Mouse (Mus musculus) liver, embryonic 12.5 days (tissue): ENCODE results near the gene Itpr3. TPM values are rescaled to one million over a fixed set of nuclear protein-coding genes. Genes with fewer than 3 reads are reported as not detected.

Experiments used
- ATAC-seq: fragments of 200-750 bp; cut with Nextera tagmentation; 2 replicates; pipeline ENCODE4 v1.8.0; 2017; ENCODE audit warnings: moderate number of reproducible peaks, mild to moderate bottlenecking, moderate library complexity
- H3K27ac ChIP-seq: fragments of 300-500 bp; sonication (generic); 2 replicates; pipeline ENCODE4 v1.5.1; 2016; ENCODE audit warnings: mild to moderate bottlenecking
- H3K27me3 ChIP-seq: fragments of 300-500 bp; sonication (generic); replicated peaks from 2 replicates; pipeline ENCODE4 v1.6.1; 2016; ENCODE audit warnings: mild to moderate bottlenecking, moderate library complexity
- H3K36me3 ChIP-seq: fragments of 300-500 bp; sonication (generic); 2 replicates; pipeline ENCODE4 v1.6.1; 2016; ENCODE audit warnings: mild to moderate bottlenecking, moderate library complexity
- H3K4me1 ChIP-seq: fragments of 300-500 bp; sonication (generic); 2 replicates; pipeline ENCODE4 v1.6.1; 2016
- H3K4me2 ChIP-seq: fragments of 300-500 bp; sonication (generic); 2 replicates; pipeline ENCODE4 v1.6.1; 2016; ENCODE audit warnings: mild to moderate bottlenecking, moderate library complexity
- H3K4me3 ChIP-seq: fragments of 300-500 bp; sonication (generic); 2 replicates; pipeline ENCODE4 v1.5.1; 2016; ENCODE audit warnings: mild to moderate bottlenecking, moderate library complexity
- H3K9ac ChIP-seq: fragments of 300-500 bp; sonication (generic); 2 replicates; pipeline ENCODE4 v1.6.1; 2016; ENCODE audit warnings: mild to moderate bottlenecking, moderate library complexity
- H3K9me3 ChIP-seq: fragments of 300-500 bp; sonication (generic); replicated peaks from 2 replicates; pipeline ENCODE4 v1.6.1; 2016; ENCODE audit warnings: mild to moderate bottlenecking, moderate library complexity
- WGBS: fragments of 180-500 bp; shearing (Covaris S2); methylation state at CpG from one replicate; pipeline ENCODE4 v1.1.7; 2016; ENCODE audit not compliant: insufficient replicate concordance; 5-methylcytosine and 5-hydroxymethylcytosine counted together
- polyA plus RNA-seq: library from polyadenylated mRNA; unstranded; fragments of >200 nt; fragmentation: Nextera tagmentation; extraction: Ambion mirVana; gene quantifications from 2 replicates; pipeline ENCODE4 v1.2.1, GENCODE M21; 2016

Itpr3 gene
- polyA plus RNA-seq, 1 experiment from 2014 or later: 1.2 TPM

DNA sequence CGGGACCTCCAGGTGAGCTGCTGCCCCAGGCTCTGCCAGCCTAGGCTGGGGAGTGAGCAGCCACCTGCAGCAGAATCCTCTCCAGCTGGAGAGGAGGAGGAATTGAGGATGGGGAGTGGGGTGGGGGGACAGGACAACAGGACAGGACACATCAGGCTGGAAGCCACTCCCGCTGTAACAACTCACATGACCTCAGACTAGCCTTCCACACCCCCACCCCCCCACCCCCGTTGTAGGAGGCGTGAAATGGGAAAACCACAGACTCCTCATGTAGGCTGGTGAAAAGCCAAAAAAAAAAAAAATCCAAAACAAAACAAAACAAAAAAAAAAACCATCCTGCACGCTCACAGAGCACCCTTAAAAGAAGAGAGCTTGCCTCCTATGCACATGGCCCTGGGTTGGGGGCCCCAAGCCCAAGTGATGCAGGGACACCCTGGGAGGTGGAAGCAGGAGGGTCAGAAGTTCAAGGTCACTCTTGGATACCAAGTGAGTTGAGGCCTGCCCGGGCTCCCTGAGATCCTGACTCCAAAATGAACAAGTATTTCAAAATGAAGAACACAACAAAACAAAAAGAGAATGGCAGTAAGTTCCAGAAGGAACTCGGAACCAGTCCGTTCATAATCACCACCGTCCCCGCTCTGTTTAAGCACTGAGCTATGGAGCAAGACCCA is 17.5 kb upstream of the Itpr3 start:
- ATAC-seq: no peak
- no peak overlapping the region for H3K4me2 ChIP-seq

GRCm38 (mm10) chr17:27040304-27041045 is 16.6 kb upstream of the Itpr3 start:
- 37% methylated on average over 20 of the region's 20 CpGs for WGBS
- Histone ChIP-seq H3K9me3 (no peaks in the 10 kb centered on the region), H3K27ac (no peak overlapping the region), H3K4me2 (peak overlapping the region; percentile 20), H3K4me3 (no peak overlapping the region), H3K27me3 (peaks cover 13% of the 10 kb centered on the region), H3K4me1 (peaks cover 33% of the 10 kb centered on the region), H3K9ac (no peak overlapping the region), H3K36me3 (no peaks in the 10 kb centered on the region)
- ATAC-seq: no peak

More for the DNA sequence above, 17.5 kb upstream of the Itpr3 start:
- Histone ChIP-seq H3K36me3 (no peaks in the 10 kb centered on the region), H3K9me3 (no peaks in the 10 kb centered on the region), H3K27ac (no peak overlapping the region), H3K4me3 (no peak overlapping the region), H3K9ac (no peak overlapping the region), H3K27me3 (peaks cover 13% of the 10 kb centered on the region), H3K4me1 (peaks cover 37% of the 10 kb centered on the region)
- WGBS: 51% methylated on average over 10 of the region's 10 CpGs

- Histone ChIP-seq H3K4me3 (no peak overlapping the region), H3K4me2 (no peak overlapping the region), H3K36me3 (no peaks in the 10 kb centered on the region), H3K4me1 (peaks cover 29% of the 10 kb centered on the region), H3K27me3 (peaks cover 6% of the 10 kb centered on the region; the same call in 1 of the 2 replicates), H3K27ac (no peak overlapping the region), H3K9ac (no peak overlapping the region), H3K9me3 (no peaks in the 10 kb centered on the region)
- 56% methylated on average over 11 of the region's 13 CpGs for WGBS
- ATAC-seq: 0 out of 2 replicates have a peak, but pooled peaks have one; percentile 6
Measured at GRCm38 (mm10) chr17:27041046-27041786, 15.9 kb upstream of the Itpr3 start.

- no peak overlapping the region for H3K9ac ChIP-seq
- peaks cover 29% of the 10 kb centered on the region for H3K4me1 ChIP-seq
- peaks cover 6% of the 10 kb centered on the region; the same call in 1 of the 2 replicates for H3K27me3 ChIP-seq
- H3K4me2 ChIP-seq: no peak overlapping the region
- H3K27ac ChIP-seq: no peak overlapping the region
- H3K4me3 ChIP-seq: no peak overlapping the region
- no peaks in the 10 kb centered on the region for H3K9me3 ChIP-seq
- no peak for ATAC-seq
- WGBS: 75% methylated on average over 2 of the region's 2 CpGs
- no peaks in the 10 kb centered on the region for H3K36me3 ChIP-seq
Measured at GRCm38 (mm10) chr17:27041787-27042055, 15.4 kb upstream of the Itpr3 start.

DNA sequence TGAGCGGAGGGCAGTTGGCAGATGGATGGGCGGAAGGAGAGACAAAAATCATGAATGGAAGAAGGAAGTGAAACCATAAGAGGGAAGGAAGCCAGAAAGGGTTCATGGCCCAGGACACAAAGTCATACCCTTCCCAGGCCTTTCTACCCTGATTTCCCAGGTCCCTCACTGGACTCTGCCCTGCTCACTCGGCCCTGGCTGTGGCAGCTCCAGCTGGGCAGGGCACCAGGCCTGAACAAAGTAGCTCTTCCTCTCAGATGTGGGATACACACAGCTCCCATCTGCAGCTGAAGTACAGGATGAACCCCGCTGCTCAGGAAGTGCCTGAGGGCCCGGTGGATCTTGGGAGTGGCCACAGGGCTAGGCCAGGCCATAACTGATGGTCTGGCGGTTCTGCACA is 14.3 kb upstream of the Itpr3 start:
- 47% methylated on average over 6 of the region's 6 CpGs for WGBS
- Histone ChIP-seq H3K9me3 (no peaks in the 10 kb centered on the region), H3K27me3 (peaks cover 3% of the 10 kb centered on the region; the same call in 1 of the 2 replicates), H3K4me1 (peaks cover 26% of the 10 kb centered on the region), H3K9ac (no peak overlapping the region), H3K4me2 (no peak overlapping the region), H3K36me3 (no peaks in the 10 kb centered on the region), H3K4me3 (no peak overlapping the region), H3K27ac (no peak overlapping the region)
- peak; percentile 17; the same call in 1 of the 2 replicates for ATAC-seq

- Histone ChIP-seq H3K9ac (no peak overlapping the region), H3K27ac (no peak overlapping the region), H3K4me2 (no peak overlapping the region), H3K27me3 (no peaks in the 10 kb centered on the region; the same call in 1 of the 2 replicates), H3K36me3 (no peaks in the 10 kb centered on the region), H3K9me3 (no peaks in the 10 kb centered on the region), H3K4me3 (no peak overlapping the region), H3K4me1 (peaks cover 17% of the 10 kb centered on the region)
- 78% methylated on average over 6 of the region's 6 CpGs for WGBS
- no peak for ATAC-seq
Measured at GRCm38 (mm10) chr17:27045164-27045563, 11.9 kb upstream of the Itpr3 start.

GRCm38 (mm10) chr17:27047762-27048444 is 9.2 kb upstream of the Itpr3 start:
- Histone ChIP-seq H3K36me3 (no peaks in the 10 kb centered on the region), H3K4me1 (peaks cover 20% of the 10 kb centered on the region), H3K4me3 (no peak overlapping the region), H3K27me3 (no peaks in the 10 kb centered on the region), H3K9me3 (no peaks in the 10 kb centered on the region), H3K27ac (no peak overlapping the region), H3K9ac (no peak overlapping the region), H3K4me2 (no peak overlapping the region)
- WGBS: 71% methylated on average over 14 of the region's 14 CpGs
- no peak for ATAC-seq

- Histone ChIP-seq H3K27ac (no peak overlapping the region), H3K9ac (no peak overlapping the region), H3K4me2 (no peak overlapping the region), H3K36me3 (no peaks in the 10 kb centered on the region), H3K4me3 (no peak overlapping the region), H3K4me1 (peaks cover 20% of the 10 kb centered on the region), H3K27me3 (no peaks in the 10 kb centered on the region), H3K9me3 (no peaks in the 10 kb centered on the region)
- ATAC-seq: no peak
- WGBS: 74% methylated on average over 14 of the region's 14 CpGs
Measured at GRCm38 (mm10) chr17:27048445-27049239, 8.5 kb upstream of the Itpr3 start.

DNA sequence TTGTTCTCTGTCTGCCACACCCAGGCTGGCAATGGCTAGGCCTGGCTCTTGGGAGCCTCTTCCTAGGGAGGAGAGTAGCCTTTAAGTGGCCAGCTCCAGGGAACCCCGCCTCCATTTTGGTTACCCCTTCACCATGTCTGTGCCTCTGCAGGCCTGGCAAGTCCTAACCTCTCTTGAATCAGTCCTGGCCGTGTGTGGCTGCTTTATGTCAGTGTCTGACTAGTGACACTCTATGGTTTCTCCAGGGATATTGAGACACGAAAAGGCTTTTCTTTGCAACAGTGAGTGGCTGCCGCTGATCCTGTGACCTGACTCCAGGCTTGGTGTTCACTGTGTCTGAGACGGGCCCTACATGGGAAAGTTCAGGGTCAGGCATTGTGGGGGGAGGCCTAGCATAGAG is 6.3 kb upstream of the Itpr3 start:
- H3K4me3 ChIP-seq: no peak overlapping the region
- no peak overlapping the region for H3K27ac ChIP-seq
- peaks cover under 1% of the 10 kb centered on the region; the same call in 1 of the 2 replicates for H3K27me3 ChIP-seq
- peaks cover 21% of the 10 kb centered on the region for H3K4me1 ChIP-seq
- no peak overlapping the region for H3K9ac ChIP-seq
- no peaks in the 10 kb centered on the region for H3K9me3 ChIP-seq
- H3K36me3 ChIP-seq: no peaks in the 10 kb centered on the region
- 63% methylated on average over 5 of the region's 5 CpGs for WGBS
- no peak for ATAC-seq
- H3K4me2 ChIP-seq: no peak overlapping the region

DNA sequence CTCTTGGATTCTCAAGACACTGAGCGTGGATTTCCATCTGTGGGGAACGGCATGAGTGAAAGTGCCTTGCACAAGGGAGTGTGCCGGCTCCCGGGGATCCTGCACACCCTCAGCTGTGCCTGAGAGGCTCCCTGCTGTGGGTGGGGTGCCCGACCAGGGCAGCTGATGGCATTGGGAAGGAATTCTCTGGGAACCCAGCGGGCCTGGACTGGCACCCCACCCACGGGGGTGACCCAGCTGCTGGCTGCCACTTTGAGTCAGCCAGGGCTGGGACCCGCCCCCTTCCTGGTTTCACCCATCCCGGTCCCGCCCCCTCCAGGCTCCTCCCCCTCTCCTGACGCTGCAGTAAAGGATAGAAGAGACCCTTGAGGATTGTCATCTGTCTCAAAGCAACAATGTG is 5.6 kb upstream of the Itpr3 start:
- WGBS: 27% methylated on average over 11 of the region's 11 CpGs
- H3K9ac ChIP-seq: no peak overlapping the region; the same call in 1 of the 2 replicates
- peaks cover 28% of the 10 kb centered on the region for H3K4me1 ChIP-seq

DNA sequence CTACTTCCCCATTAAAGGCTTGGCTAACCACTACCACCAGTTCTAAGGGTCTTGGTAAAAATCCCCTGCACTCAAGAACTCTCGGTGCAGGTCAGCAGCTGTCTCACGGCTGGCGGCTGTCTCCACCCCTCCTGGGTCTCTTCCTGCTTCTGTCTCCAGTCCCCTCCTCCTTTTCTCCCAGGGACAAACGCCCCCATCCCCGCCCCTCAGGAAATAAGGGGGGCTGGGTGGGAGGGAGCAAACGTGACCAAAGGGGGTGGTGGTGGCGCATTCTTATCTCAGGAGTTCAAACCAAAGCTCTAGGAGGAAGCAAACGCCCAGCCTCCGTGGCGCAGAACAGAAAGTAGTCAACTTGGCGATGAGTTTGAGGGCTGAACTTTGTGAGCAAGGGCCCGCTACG is 934 bp upstream of the Itpr3 start:
- Histone ChIP-seq H3K4me1 (peaks cover 38% of the 10 kb centered on the region), H3K9me3 (no peaks in the 10 kb centered on the region), H3K36me3 (no peaks in the 10 kb centered on the region), H3K9ac (no peak overlapping the region), H3K27me3 (peaks cover 52% of the 10 kb centered on the region), H3K27ac (peak overlapping the region; percentile 57; the same call in 1 of the 2 replicates), H3K4me2 (peak overlapping the region; percentile 69), H3K4me3 (peak overlapping the region; percentile 58)
- peak; percentile 48 for ATAC-seq
- 0% methylated on average over 13 of the region's 13 CpGs for WGBS

More for the DNA sequence above, 5.6 kb upstream of the Itpr3 start:
- no peak for ATAC-seq
- Histone ChIP-seq H3K27ac (no peak overlapping the region), H3K4me3 (no peak overlapping the region), H3K9me3 (no peaks in the 10 kb centered on the region), H3K27me3 (peaks cover 8% of the 10 kb centered on the region; the same call in 1 of the 2 replicates), H3K4me2 (peak overlapping the region; percentile 42), H3K36me3 (no peaks in the 10 kb centered on the region)
